Mouse (Mus musculus): ENCODE data around the gene Lysmd1. TPM values are rescaled to one million over a fixed set of nuclear protein-coding genes. Genes with fewer than 3 reads are reported as not detected.

The Lysmd1 gene
- polyA plus RNA-seq, 1 experiment, result 7.9 TPM

- no peaks in the 10 kb centered on the region; the same call in 1 of the 2 replicates for H3K27me3 ChIP-seq (ENCODE audit: control insufficient read depth, insufficient read depth, low read length)
- TF ChIP-seq CTCF (IDR thresholded peaks at IDR 0.05; ENCODE audit: control insufficient read depth, insufficient read depth, insufficient replicate concordance, low read depth, low read length), result peak; percentile 85; the same call in 1 of the 2 replicates
- peak; percentile 15; the same call in 1 of the 2 replicates for TF ChIP-seq POLR2A (IDR thresholded peaks at IDR 0.05; ENCODE audit: control insufficient read depth, low read depth, low read length)
- H3K36me3 ChIP-seq (ENCODE audit: control insufficient read depth, insufficient read depth, low read length), result no peaks in the 10 kb centered on the region
- peaks cover 23% of the 10 kb centered on the region for H3K4me1 ChIP-seq (ENCODE audit: control insufficient read depth, insufficient read depth, low read length)
- H3K4me3 ChIP-seq (ENCODE audit: control insufficient read depth, low read depth, low read length), result peak overlapping the region; percentile 57
- H3K27ac ChIP-seq (ENCODE audit: control insufficient read depth, insufficient read depth, low read depth, low read length), result peak overlapping the region; percentile 80
Observed at GRCm38 (mm10) chr3:95174011-95174592, 40.2 kb downstream of the Lysmd1 start.

- Histone ChIP-seq H3K27me3 (ENCODE audit: control insufficient read depth, insufficient read depth, low read length) (no peaks in the 10 kb centered on the region; the same call in 1 of the 2 replicates), H3K36me3 (ENCODE audit: control insufficient read depth, insufficient read depth, low read length) (no peaks in the 10 kb centered on the region), H3K4me3 (ENCODE audit: control insufficient read depth, low read depth, low read length) (no peak overlapping the region), H3K27ac (ENCODE audit: control insufficient read depth, insufficient read depth, low read depth, low read length) (peak overlapping the region; percentile 36; the same call in 1 of the 2 replicates), H3K4me1 (ENCODE audit: control insufficient read depth, insufficient read depth, low read length) (peaks cover 22% of the 10 kb centered on the region)
- TF ChIP-seq POLR2A (IDR thresholded peaks at IDR 0.05; ENCODE audit: control insufficient read depth, low read depth, low read length) (no peak), CTCF (IDR thresholded peaks at IDR 0.05; ENCODE audit: control insufficient read depth, insufficient read depth, insufficient replicate concordance, low read depth, low read length) (no peak)
Observed at GRCm38 (mm10) chr3:95176500-95176899, 42.6 kb downstream of the Lysmd1 start.

- Histone ChIP-seq H3K4me3 (ENCODE audit: control insufficient read depth, low read depth, low read length) (no peak overlapping the region), H3K27ac (ENCODE audit: control insufficient read depth, insufficient read depth, low read depth, low read length) (0 out of 2 replicates have a peak overlapping the region, but pooled peaks have one; percentile 31), H3K36me3 (ENCODE audit: control insufficient read depth, insufficient read depth, low read length) (no peaks in the 10 kb centered on the region), H3K4me1 (ENCODE audit: control insufficient read depth, insufficient read depth, low read length) (peaks cover 11% of the 10 kb centered on the region), H3K27me3 (ENCODE audit: control insufficient read depth, insufficient read depth, low read length) (no peaks in the 10 kb centered on the region; the same call in 1 of the 2 replicates)
- no peak for TF ChIP-seq POLR2A (IDR thresholded peaks at IDR 0.05; ENCODE audit: control insufficient read depth, low read depth, low read length)
- no peak for TF ChIP-seq CTCF (IDR thresholded peaks at IDR 0.05; ENCODE audit: control insufficient read depth, insufficient read depth, insufficient replicate concordance, low read depth, low read length)
Observed at GRCm38 (mm10) chr3:95177583-95177982, 43.7 kb downstream of the Lysmd1 start.

GRCm38 (mm10) chr3:95178948-95179347, 45.1 kb downstream of the Lysmd1 start:
- Histone ChIP-seq H3K36me3 (ENCODE audit: control insufficient read depth, insufficient read depth, low read length) (no peaks in the 10 kb centered on the region), H3K4me3 (ENCODE audit: control insufficient read depth, low read depth, low read length) (no peak overlapping the region), H3K27ac (ENCODE audit: control insufficient read depth, insufficient read depth, low read depth, low read length) (peak overlapping the region; percentile 9), H3K27me3 (ENCODE audit: control insufficient read depth, insufficient read depth, low read length) (no peaks in the 10 kb centered on the region), H3K4me1 (ENCODE audit: control insufficient read depth, insufficient read depth, low read length) (peaks cover 3% of the 10 kb centered on the region)
- TF ChIP-seq POLR2A (IDR thresholded peaks at IDR 0.05; ENCODE audit: control insufficient read depth, low read depth, low read length) (no peak), CTCF (IDR thresholded peaks at IDR 0.05; ENCODE audit: control insufficient read depth, insufficient read depth, insufficient replicate concordance, low read depth, low read length) (no peak)

GRCm38 (mm10) chr3:95179890-95180289, 46.0 kb downstream of the Lysmd1 start:
- Histone ChIP-seq H3K4me3 (ENCODE audit: control insufficient read depth, low read depth, low read length) (no peak overlapping the region), H3K27ac (ENCODE audit: control insufficient read depth, insufficient read depth, low read depth, low read length) (peak overlapping the region; percentile 75), H3K36me3 (ENCODE audit: control insufficient read depth, insufficient read depth, low read length) (peaks cover 1% of the 10 kb centered on the region; the same call in 1 of the 2 replicates), H3K4me1 (ENCODE audit: control insufficient read depth, insufficient read depth, low read length) (no peaks in the 10 kb centered on the region; the same call in none of the 2 replicates), H3K27me3 (ENCODE audit: control insufficient read depth, insufficient read depth, low read length) (no peaks in the 10 kb centered on the region)
- TF ChIP-seq POLR2A (IDR thresholded peaks at IDR 0.05; ENCODE audit: control insufficient read depth, low read depth, low read length), result no peak
- TF ChIP-seq CTCF (IDR thresholded peaks at IDR 0.05; ENCODE audit: control insufficient read depth, insufficient read depth, insufficient replicate concordance, low read depth, low read length), result no peak

- H3K4me1 ChIP-seq (ENCODE audit: control insufficient read depth, insufficient read depth, low read length), result no peaks in the 10 kb centered on the region; the same call in none of the 2 replicates
- H3K4me3 ChIP-seq (ENCODE audit: control insufficient read depth, low read depth, low read length), result no peak overlapping the region
- H3K27me3 ChIP-seq (ENCODE audit: control insufficient read depth, insufficient read depth, low read length), result no peaks in the 10 kb centered on the region
- H3K27ac ChIP-seq (ENCODE audit: control insufficient read depth, insufficient read depth, low read depth, low read length), result peak overlapping the region; percentile 49
- TF ChIP-seq CTCF (IDR thresholded peaks at IDR 0.05; ENCODE audit: control insufficient read depth, insufficient read depth, insufficient replicate concordance, low read depth, low read length) (no peak), POLR2A (IDR thresholded peaks at IDR 0.05; ENCODE audit: control insufficient read depth, low read depth, low read length) (no peak)
- H3K36me3 ChIP-seq (ENCODE audit: control insufficient read depth, insufficient read depth, low read length), result peaks cover 4% of the 10 kb centered on the region
Observed at GRCm38 (mm10) chr3:95181841-95182240, 48.0 kb downstream of the Lysmd1 start.

GRCm38 (mm10) chr3:95184796-95185577, 51.1 kb downstream of the Lysmd1 start:
- Histone ChIP-seq H3K4me3 (ENCODE audit: control insufficient read depth, low read depth, low read length) (no peak overlapping the region), H3K36me3 (ENCODE audit: control insufficient read depth, insufficient read depth, low read length) (peaks cover 13% of the 10 kb centered on the region), H3K27ac (ENCODE audit: control insufficient read depth, insufficient read depth, low read depth, low read length) (0 out of 2 replicates have a peak overlapping the region, but pooled peaks have one; percentile 32), H3K27me3 (ENCODE audit: control insufficient read depth, insufficient read depth, low read length) (no peaks in the 10 kb centered on the region), H3K4me1 (ENCODE audit: control insufficient read depth, insufficient read depth, low read length) (no peaks in the 10 kb centered on the region; the same call in none of the 2 replicates)
- no peak for TF ChIP-seq POLR2A (IDR thresholded peaks at IDR 0.05; ENCODE audit: control insufficient read depth, low read depth, low read length)
- no peak for TF ChIP-seq CTCF (IDR thresholded peaks at IDR 0.05; ENCODE audit: control insufficient read depth, insufficient read depth, insufficient replicate concordance, low read depth, low read length)

Data from testis, adult 2 months (tissue).